Mouse (Mus musculus) erythroblast, embryonic 14.5 days (primary cell): ENCODE measurements at regions not wholly inside any gene's neighbourhood (a gene's known extent, or its start where the extent isn't known, plus 50 kb on each side); places are given as distances from the start of the nearest gene placed in this dataset.

Source experiments
- GATA1 ChIP-seq: IDR thresholded peaks from 2 replicates; pipeline ENCODE4 v1.6.1; 2012; ENCODE audit warnings: low read length, inconsistent platforms, mixed read lengths
- TAL1 ChIP-seq: IDR thresholded peaks from 3 replicates; pipeline ENCODE4 v1.6.1; 2012; ENCODE audit warnings: low read length, inconsistent platforms, mixed read lengths

DNA sequence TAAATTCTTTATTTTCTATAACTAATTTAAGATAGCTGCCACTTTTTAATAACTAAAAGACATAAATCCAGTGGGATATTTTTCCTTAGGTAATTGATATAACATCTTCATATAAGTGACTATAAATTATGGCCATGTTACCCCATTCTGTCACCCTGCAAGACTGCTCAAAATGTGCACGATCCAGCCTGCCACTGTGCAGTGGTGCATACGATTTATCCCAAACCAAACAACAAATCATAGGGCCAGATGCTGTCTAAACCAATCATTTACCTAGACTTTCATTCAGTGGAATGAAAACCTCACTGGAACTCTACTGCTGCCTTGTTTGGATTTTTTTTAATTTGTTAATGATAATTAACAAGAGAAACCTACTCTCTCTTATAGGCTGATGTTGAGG is 216.5 kb downstream of the Samd5 start:
- TF ChIP-seq TAL1 (no peak), GATA1 (no peak)
